Mouse (Mus musculus) liver, embryonic 14.5 days (tissue): ENCODE data around the gene Tdp2. TPM values are rescaled to one million over a fixed set of nuclear protein-coding genes. Genes with fewer than 3 reads are reported as not detected.

Source experiments
- ATAC-seq: fragments of 200-750 bp; cut with Nextera tagmentation; 2 replicates; pipeline ENCODE4 v1.8.0; 2017; ENCODE audit warnings: moderate number of reproducible peaks, mild to moderate bottlenecking, moderate library complexity; ENCODE audit not compliant: insufficient read depth
- DNase-seq, 3 experiments: peaks; one replicate each; pipeline ENCODE4 v3.0.0-alpha.2; 2012 to 2013; ENCODE audit warnings: low read depth in 3 of 3, low spot score in 3 of 3
- H3K27ac ChIP-seq: fragments of 300-500 bp; sonication (generic); 2 replicates; pipeline ENCODE4 v1.5.1; 2014; ENCODE audit warnings: moderate library complexity, mild to moderate bottlenecking, control low read depth, inconsistent platforms
- H3K27me3 ChIP-seq: fragments of 300-500 bp; sonication (generic); 2 replicates; pipeline ENCODE4 v1.6.1; 2014; ENCODE audit warnings: mild to moderate bottlenecking, low read length, moderate library complexity; ENCODE audit not compliant: control insufficient read depth, insufficient read depth
- H3K36me3 ChIP-seq: fragments of 300-500 bp; sonication (generic); replicated peaks from 2 replicates; pipeline ENCODE4 v1.6.1; 2014; ENCODE audit warnings: low read depth; ENCODE audit not compliant: control insufficient read depth, insufficient read depth
- H3K4me1 ChIP-seq, 2 experiments: fragments of 200-500 bp in 1 of 2; fragments of 300-500 bp in 1 of 2; sonication (generic) in 1 of 2; replicated peaks; 2 replicates each; pipeline ENCODE4 v1.6.1; 2012 to 2014; ENCODE audit warnings: antibody characterized with exemption in 1 of 2, inconsistent platforms in 1 of 2, low read length in 1 of 2; ENCODE audit not compliant: control insufficient read depth in 2 of 2, insufficient read depth in 2 of 2
- H3K4me2 ChIP-seq: fragments of 300-500 bp; sonication (generic); 2 replicates; pipeline ENCODE4 v1.6.1; 2014; ENCODE audit warnings: low read depth, mild to moderate bottlenecking, control low read depth, moderate library complexity
- H3K4me3 ChIP-seq, 2 experiments: fragments of 200-500 bp in 1 of 2; fragments of 300-500 bp in 1 of 2; sonication (generic) in 1 of 2; 2 replicates each; pipeline ENCODE4 v1.5.1; 2012 to 2014; ENCODE audit warnings: low read depth in 2 of 2, low read length in 2 of 2, mild to moderate bottlenecking in 2 of 2, control low read depth in 1 of 2, inconsistent platforms in 1 of 2, moderate library complexity in 1 of 2; ENCODE audit not compliant: insufficient read depth in 1 of 2
- H3K9ac ChIP-seq: fragments of 300-500 bp; sonication (generic); replicated peaks from 2 replicates; pipeline ENCODE4 v1.6.1; 2014; ENCODE audit warnings: mild to moderate bottlenecking, control low read depth, moderate library complexity
- H3K9me3 ChIP-seq: fragments of 300-500 bp; sonication (generic); 2 replicates; pipeline ENCODE4 v1.6.1; 2016; ENCODE audit warnings: low read length, mixed read lengths; ENCODE audit not compliant: control insufficient read depth
- CTCF ChIP-seq: IDR thresholded peaks from 2 replicates; pipeline ENCODE4 v1.5.1; 2016; ENCODE audit warnings: antibody characterized with exemption, low read depth, control low read depth
- EP300 ChIP-seq: IDR thresholded peaks from 2 replicates; pipeline ENCODE4 v1.6.1; 2016; ENCODE audit warnings: antibody characterized with exemption, low read depth
- WGBS: fragments of 180-500 bp; shearing (Covaris S2); extraction: QIAGEN DNeasy Blood & Tissue Kit; methylation state at CpG from one replicate; pipeline ENCODE4 v1.1.7; 2014; ENCODE audit not compliant: insufficient replicate concordance; 5-methylcytosine and 5-hydroxymethylcytosine counted together
- polyA plus RNA-seq, 2 experiments: library from polyadenylated mRNA; depleted of rRNA in 1 of 2; stranded (reverse) in 1 of 2; unstranded in 1 of 2; fragments of >200 nt; fragmentation: Nextera tagmentation in 1 of 2; extraction: Ambion mirVana in 1 of 2; gene quantifications; 2 replicates each; pipeline versions ENCODE4 v1.2.1 to v1.2.3; 2012 to 2014

The Tdp2 gene
- polyA plus RNA-seq, 2 experiments = 21.8 to 25.0 TPM

DNA sequence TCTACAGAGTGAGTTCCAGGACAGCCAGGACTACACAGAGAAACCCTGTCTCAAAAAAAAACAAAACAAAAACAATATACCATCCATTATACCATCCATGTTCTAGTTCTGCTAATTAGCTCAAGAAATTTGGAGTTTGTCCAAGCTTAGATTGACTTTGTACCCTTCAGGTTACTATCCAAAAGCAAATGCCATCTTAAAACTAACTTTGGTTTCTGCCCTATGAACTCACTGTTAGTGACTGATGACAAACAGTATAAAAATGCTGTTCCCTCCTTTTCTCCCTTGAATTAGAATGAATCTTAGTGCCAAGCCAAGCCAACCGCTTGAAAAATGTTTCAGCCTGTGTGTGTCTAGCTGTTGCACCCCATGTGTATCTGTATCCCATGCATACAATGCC is 16.9 kb upstream of the Tdp2 start:
- no peak overlapping the region for H3K4me3 ChIP-seq
- no peak overlapping the region for H3K4me2 ChIP-seq
- H3K4me1 ChIP-seq = no peaks in the 10 kb centered on the region
- no peaks in the 10 kb centered on the region for H3K9me3 ChIP-seq
- no peak for DNase-seq
- WGBS = 88% methylated on average over 1 of the region's 1 CpGs
- TF ChIP-seq CTCF (no peak), EP300 (no peak)
- peaks cover 61% of the 10 kb centered on the region for H3K36me3 ChIP-seq
- no peak for ATAC-seq
- no peaks in the 10 kb centered on the region for H3K27me3 ChIP-seq
- H3K9ac ChIP-seq = no peak overlapping the region
- H3K27ac ChIP-seq = no peak overlapping the region

DNA sequence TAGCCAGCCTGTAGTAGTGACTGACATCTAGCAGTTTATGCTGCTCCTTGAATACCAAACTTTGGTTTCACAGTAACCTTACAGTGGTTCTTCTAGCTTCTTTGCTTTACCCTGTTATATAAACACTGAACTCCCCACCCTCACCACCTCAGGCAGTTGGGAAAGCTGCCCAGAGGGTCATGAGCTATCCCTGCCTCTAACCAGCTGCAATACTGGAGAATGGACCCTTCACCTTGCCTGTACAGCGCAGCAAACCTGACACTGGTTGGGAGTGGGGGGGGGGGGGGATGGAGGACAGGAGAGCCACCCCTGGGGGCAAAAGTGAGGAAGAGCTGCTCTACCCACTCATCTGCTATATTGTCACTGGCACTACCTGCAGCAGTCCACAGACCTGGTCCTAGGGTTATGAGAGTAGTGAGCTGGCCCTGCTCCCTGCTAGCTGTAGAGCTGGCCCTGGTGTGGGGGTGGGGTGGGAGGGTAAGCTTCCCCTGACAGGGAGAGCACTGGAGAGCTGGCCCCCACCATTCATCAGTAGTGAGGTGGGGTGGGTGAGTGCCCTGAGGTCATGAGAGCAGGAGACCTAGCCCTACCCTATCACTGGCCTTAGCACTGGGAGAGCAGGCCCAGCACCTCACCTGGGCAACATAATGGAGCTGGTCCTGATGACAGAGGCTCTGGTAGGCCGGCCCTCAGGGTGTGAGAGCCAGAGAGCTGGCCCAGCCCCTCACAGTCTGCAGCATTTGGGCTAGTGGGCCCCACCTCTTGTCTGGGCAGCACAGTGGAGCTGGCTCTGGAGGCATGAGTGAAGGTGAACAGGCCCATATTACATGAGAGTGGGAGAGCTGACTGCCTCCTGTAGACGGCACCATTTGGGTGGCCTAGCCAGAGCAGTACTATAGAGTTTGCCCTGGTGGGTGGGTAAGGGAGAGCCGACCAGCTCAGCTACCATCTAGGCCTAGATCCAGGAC is 15.1 kb upstream of the Tdp2 start:
- DNase-seq (no peak), ATAC-seq (peak; percentile 62)
- Histone ChIP-seq H3K4me3 (no peak overlapping the region), H3K27me3 (no peaks in the 10 kb centered on the region), H3K9me3 (no peaks in the 10 kb centered on the region), H3K4me1 (no peaks in the 10 kb centered on the region), H3K27ac (no peak overlapping the region), H3K36me3 (peaks cover 43% of the 10 kb centered on the region), H3K9ac (no peak overlapping the region), H3K4me2 (no peak overlapping the region)
- WGBS = 65% methylated on average over 4 of the region's 4 CpGs
- TF ChIP-seq CTCF (no peak), EP300 (no peak)

DNA sequence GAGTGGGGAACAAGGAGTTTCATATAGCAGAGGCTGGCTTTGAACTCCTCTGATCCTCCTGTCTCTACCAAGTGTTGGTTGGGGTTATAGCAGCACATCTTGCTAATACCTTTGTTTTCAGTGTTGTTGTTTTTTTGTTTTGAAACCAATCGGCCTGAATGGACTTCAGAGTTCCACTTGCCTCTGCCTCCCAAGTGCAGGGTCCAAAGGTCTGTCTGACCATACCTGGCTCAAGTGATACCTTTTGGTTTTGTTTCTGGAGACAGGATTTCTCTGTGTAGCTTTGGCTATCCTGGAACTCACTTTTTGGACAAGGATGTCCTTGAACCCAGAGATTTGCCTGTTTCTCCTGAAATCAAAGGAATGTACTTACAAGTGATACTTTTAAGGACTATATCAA is 11.5 kb upstream of the Tdp2 start:
- H3K9ac ChIP-seq = no peak overlapping the region
- no peaks in the 10 kb centered on the region for H3K27me3 ChIP-seq
- H3K4me1 ChIP-seq = no peaks in the 10 kb centered on the region
- no peak for TF ChIP-seq CTCF
- no peak for TF ChIP-seq EP300
- H3K27ac ChIP-seq = no peak overlapping the region
- no peak for ATAC-seq
- H3K9me3 ChIP-seq = no peaks in the 10 kb centered on the region
- H3K4me3 ChIP-seq = no peak overlapping the region
- 56% methylated on average over 1 of the region's 1 CpGs for WGBS
- DNase-seq = no peak
- H3K36me3 ChIP-seq = peaks cover 11% of the 10 kb centered on the region
- no peak overlapping the region for H3K4me2 ChIP-seq

DNA sequence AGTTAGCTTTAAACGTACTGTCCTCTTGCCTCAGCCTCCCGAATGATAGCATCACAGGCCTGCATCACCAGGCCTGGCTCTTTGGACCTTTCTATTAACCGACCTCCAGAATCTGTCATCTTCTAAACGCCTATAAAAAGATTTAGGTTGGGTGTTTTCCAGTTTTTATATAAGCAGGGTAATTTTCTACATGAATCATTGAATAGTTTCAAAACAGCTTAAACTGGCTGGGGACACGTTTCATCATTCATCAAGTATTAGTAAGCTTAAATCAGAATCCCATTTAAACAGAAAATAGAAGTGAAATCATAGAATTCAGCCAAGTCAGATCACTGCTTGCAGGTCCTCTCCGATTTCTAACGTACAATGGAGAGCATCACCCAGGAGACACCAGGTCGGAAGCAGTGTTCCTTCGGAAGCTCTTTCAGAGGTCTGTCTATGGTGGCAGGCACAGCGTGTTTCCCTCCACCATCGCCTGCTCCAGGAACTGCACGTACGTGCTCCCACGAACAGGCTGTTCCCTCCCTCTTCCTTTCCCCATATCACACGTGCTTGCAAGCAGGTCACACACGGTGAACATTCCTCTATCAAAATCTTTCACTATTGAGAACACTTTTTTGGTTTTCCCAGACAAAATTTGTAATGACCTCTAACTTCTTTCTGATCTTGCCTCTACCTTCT is 8.7 kb upstream of the Tdp2 start:
- no peaks in the 10 kb centered on the region for H3K4me1 ChIP-seq
- no peaks in the 10 kb centered on the region for H3K9me3 ChIP-seq
- TF ChIP-seq EP300 (no peak), CTCF (no peak)
- H3K9ac ChIP-seq = no peak overlapping the region
- no peak overlapping the region for H3K4me2 ChIP-seq
- H3K27ac ChIP-seq = no peak overlapping the region
- no peak for ATAC-seq
- WGBS = 79% methylated on average over 16 of the region's 16 CpGs
- no peak overlapping the region for H3K4me3 ChIP-seq
- no peaks in the 10 kb centered on the region; the same call in 1 of the 2 replicates for H3K36me3 ChIP-seq
- DNase-seq = no peak
- no peaks in the 10 kb centered on the region for H3K27me3 ChIP-seq

DNA sequence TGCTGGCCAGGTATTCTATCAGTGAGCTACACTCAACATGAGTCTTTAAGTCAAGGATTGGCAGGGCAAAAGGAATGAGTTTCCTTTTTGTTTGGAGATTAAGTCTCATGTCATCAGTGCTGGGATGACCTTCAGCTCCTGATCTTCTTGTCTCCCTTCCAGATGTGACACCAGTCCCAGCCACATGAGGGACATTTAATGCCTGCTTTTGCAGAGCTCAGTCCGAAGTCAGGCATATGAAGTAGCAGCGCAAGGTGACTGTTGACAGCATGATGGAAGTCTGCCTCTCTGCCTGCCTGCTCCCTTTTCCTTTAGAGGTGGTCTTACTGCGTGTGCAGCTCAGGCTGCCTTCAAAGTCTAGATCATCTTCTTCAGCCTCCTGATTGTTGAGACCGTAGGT is 6.8 kb upstream of the Tdp2 start:
- no peaks in the 10 kb centered on the region for H3K36me3 ChIP-seq
- no peak overlapping the region for H3K27ac ChIP-seq
- no peak overlapping the region for H3K4me3 ChIP-seq
- no peak overlapping the region for H3K9ac ChIP-seq
- no peaks in the 10 kb centered on the region for H3K27me3 ChIP-seq
- no peak overlapping the region for H3K4me2 ChIP-seq
- WGBS = 84% methylated on average over 4 of the region's 4 CpGs
- TF ChIP-seq EP300 = no peak
- TF ChIP-seq CTCF = no peak
- DNase-seq (no peak), ATAC-seq (no peak)
- no peaks in the 10 kb centered on the region for H3K4me1 ChIP-seq
- no peaks in the 10 kb centered on the region for H3K9me3 ChIP-seq
